Mouse (Mus musculus) bone marrow macrophage, adult 2 months (primary cell): ENCODE data around the gene Hist1h2ad.

Source experiments
- CTCF ChIP-seq: IDR thresholded peaks from 2 replicates; pipeline ENCODE4 v1.5.1; 2012; ENCODE audit warnings: low read depth, mild to moderate bottlenecking, low read length, moderate library complexity
- POLR2A ChIP-seq: IDR thresholded peaks from 2 replicates; pipeline ENCODE4 v1.6.1; 2012; ENCODE audit warnings: mild to moderate bottlenecking, low read depth, low read length, borderline replicate concordance

DNA sequence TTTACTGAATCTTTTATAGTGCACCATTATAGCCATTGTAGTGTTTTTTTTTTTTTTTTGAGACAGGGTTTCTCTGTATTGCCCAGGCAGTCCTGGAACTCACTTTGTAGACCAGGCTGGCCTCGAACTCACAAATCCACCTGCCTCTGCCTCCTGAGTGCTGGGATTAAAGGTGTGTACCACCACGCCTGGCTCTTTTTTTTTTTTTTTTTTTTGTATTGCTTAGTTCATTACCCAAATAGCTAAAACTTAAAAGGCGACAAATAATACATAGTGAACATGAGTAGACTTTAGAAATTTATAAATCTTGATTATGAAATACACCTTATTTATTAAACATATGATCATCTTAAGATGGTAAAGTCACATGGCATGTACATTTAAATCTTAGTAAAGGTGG, 32.7 kb upstream of the Hist1h2ad start:
- no peak for TF ChIP-seq CTCF
- no peak for TF ChIP-seq POLR2A
